Mouse (Mus musculus) lung, postnatal 0 days (tissue): Measurements from ENCODE around the gene Yrdc.

Source experiments
- CTCF ChIP-seq: IDR thresholded peaks from 2 replicates; pipeline ENCODE4 v1.5.1; 2016; ENCODE audit warnings: antibody characterized with exemption, mild to moderate bottlenecking
- EP300 ChIP-seq: IDR thresholded peaks from 2 replicates; pipeline ENCODE4 v1.6.1; 2016; ENCODE audit warnings: antibody characterized with exemption, mild to moderate bottlenecking, control low read depth

DNA sequence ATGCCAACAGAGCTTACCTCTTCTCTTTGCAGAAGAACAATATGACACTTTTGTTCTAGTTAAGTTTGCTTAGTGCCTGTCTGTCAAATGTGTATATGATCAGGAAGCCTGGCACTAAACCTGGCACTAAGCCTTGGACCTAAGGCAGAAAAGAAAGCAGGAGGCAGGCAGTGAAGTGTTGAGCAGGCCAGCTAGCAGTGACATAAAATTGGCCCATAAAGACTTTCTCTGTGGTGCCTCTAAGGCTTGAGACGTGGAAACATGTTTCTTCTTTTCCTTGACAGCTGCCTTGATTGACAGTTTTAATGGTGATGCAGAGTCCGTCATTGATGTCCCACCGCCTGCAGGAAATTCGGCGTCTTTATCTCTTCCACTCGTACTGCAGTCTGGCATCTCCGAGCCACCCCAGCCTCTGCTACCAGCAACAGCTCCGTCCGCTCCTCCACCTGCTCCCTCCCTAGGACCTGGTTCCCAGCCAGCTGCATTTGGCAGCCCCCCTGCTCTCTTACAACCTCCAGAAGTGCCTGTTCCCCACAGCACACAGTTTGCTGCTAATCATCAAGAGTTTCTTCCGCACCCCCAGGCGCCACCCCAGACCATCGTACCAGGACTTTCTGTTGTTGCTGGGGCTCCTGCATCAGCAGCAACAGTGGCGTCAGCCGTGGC lies 12.3 kb upstream of the Yrdc start:
- TF ChIP-seq CTCF: no peak
- no peak for TF ChIP-seq EP300
